Mouse (Mus musculus) megakaryocyte, embryonic 14.5 days (primary cell): ENCODE data around the gene Lemd1.

ENCODE experiments used
- FLI1 ChIP-seq: IDR thresholded peaks from 2 replicates; pipeline ENCODE4 v1.6.1; 2012; ENCODE audit warnings: low read length, inconsistent platforms, mixed read lengths
- GATA1 ChIP-seq: IDR thresholded peaks from 3 replicates; pipeline ENCODE4 v1.6.1; 2012; ENCODE audit warnings: mixed read lengths, low read length, inconsistent platforms, borderline replicate concordance

DNA sequence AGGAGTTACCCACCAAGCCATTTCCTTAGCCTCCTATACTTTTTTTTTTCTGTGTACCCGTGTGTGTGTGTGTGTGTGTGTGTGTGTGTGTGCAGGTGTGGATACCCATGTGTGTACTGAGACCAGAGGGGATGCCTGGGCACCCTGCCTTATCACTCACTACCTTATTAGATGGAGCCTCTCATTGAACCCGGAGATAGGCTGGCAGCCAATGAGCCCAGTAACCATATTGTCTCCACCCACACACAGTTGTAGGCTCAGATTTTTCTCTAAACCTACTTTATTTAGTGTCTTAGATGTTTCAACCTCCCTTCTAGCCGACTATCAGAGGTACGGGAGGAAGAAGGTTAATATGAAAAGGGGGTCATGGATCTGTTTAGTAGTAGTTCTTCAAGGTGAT, 4.9 kb upstream of the Lemd1 start:
- TF ChIP-seq GATA1 (no peak), FLI1 (no peak)
